Mouse (Mus musculus): ENCODE data around the gene Slc25a29. TPM values are rescaled to one million over a fixed set of nuclear protein-coding genes. Genes with fewer than 3 reads are reported as not detected.
"Not testable (repeated sequence)": the region's sequence is repeated elsewhere in the genome, so short reads cannot be mapped to it uniquely, and the experiment has no call there.

The Slc25a29 gene
- polyA plus RNA-seq, 1 experiment: 1.2 TPM

GRCm38 (mm10) chr12:108849488-108850022 is 13.9 kb upstream of the Slc25a29 start:
- Histone ChIP-seq H3K27ac (replicated peaks; ENCODE audit: low read depth, low read length) (no peak overlapping the region), H3K4me1 (ENCODE audit: control insufficient read depth, insufficient read depth, insufficient read length, low read length) (peaks cover 6% of the 10 kb centered on the region; the same call in 1 of the 2 replicates), H3K4me3 (ENCODE audit: insufficient read depth, low read depth, low read length) (no peak overlapping the region)

- H3K4me3 ChIP-seq (ENCODE audit: insufficient read depth, low read depth, low read length); H3K4me1 ChIP-seq (ENCODE audit: control insufficient read depth, insufficient read depth, insufficient read length, low read length); H3K27ac ChIP-seq (replicated peaks; ENCODE audit: low read depth, low read length): not testable (repeated sequence)
These were observed 12.3 kb upstream of the Slc25a29 start for GRCm38 (mm10) chr12:108848033-108848432.

- H3K27ac ChIP-seq (replicated peaks; ENCODE audit: low read depth, low read length): no peak overlapping the region
- peaks cover 1% of the 10 kb centered on the region for H3K4me1 ChIP-seq (ENCODE audit: control insufficient read depth, insufficient read depth, insufficient read length, low read length)
- no peak overlapping the region for H3K4me3 ChIP-seq (ENCODE audit: insufficient read depth, low read depth, low read length)
These were observed 7.0 kb upstream of the Slc25a29 start for GRCm38 (mm10) chr12:108842663-108843062.

GRCm38 (mm10) chr12:108841181-108841580 is 5.5 kb upstream of the Slc25a29 start:
- Histone ChIP-seq H3K27ac (replicated peaks; ENCODE audit: low read depth, low read length) (no peak overlapping the region), H3K4me3 (ENCODE audit: insufficient read depth, low read depth, low read length) (no peak overlapping the region), H3K4me1 (ENCODE audit: control insufficient read depth, insufficient read depth, insufficient read length, low read length) (peaks cover 13% of the 10 kb centered on the region)

DNA sequence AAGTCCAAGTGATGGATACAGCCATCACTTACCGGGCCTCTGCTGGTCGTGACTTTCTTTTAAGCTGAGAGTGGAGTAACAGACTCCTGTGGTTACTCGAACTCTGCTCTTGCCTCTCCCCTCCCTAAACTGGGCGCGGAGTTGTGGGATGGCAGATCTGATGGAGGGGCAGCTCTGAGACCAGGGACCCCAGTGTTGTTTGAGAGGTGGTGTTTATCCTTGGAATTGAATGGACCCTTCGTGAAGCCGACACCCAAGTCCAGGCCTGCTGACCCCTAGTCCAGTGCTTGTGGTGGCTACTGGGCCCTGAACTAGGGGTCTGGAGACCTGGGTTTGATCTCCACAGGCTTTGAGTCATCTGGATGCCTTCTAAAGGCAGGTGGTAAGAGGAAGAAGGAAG is 1.0 kb upstream of the Slc25a29 start:
- no peak overlapping the region; the same call in 1 of the 2 replicates for H3K27ac ChIP-seq (replicated peaks; ENCODE audit: low read depth, low read length)
- peaks cover 21% of the 10 kb centered on the region for H3K4me1 ChIP-seq (ENCODE audit: control insufficient read depth, insufficient read depth, insufficient read length, low read length)
- peak overlapping the region; percentile 64 for H3K4me3 ChIP-seq (ENCODE audit: insufficient read depth, low read depth, low read length)

- no peak overlapping the region for H3K27ac ChIP-seq (replicated peaks; ENCODE audit: low read depth, low read length)
These were observed 359 bp downstream of the Slc25a29 start for GRCm38 (mm10) chr12:108835208-108835839.

DNA sequence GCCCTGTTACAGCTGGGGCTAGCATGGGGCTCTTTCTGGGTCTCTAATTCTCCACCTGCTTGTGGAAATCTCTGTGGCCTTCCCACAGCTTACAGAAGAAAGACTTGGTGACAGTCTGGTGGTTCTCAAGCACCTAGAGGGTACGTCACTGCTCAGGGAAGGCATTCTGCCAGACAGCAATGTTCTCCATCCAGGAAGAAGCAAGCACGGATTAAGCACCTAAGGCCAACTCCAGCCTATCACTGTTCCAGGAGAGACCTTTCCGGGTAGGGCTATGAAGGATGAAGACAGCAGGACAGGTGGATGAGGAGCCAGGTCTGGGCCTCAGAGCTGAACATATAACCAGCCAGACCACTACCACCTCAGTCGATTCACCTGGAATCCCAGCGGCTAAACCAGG is 897 bp downstream of the Slc25a29 start:
- Histone ChIP-seq H3K27ac (replicated peaks; ENCODE audit: low read depth, low read length) (no peak overlapping the region), H3K4me1 (ENCODE audit: control insufficient read depth, insufficient read depth, insufficient read length, low read length) (peaks cover 21% of the 10 kb centered on the region), H3K4me3 (ENCODE audit: insufficient read depth, low read depth, low read length) (peak overlapping the region; percentile 66)

More at GRCm38 (mm10) chr12:108835208-108835839, 359 bp downstream of the Slc25a29 start:
- Histone ChIP-seq H3K4me1 (ENCODE audit: control insufficient read depth, insufficient read depth, insufficient read length, low read length) (peaks cover 21% of the 10 kb centered on the region), H3K4me3 (ENCODE audit: insufficient read depth, low read depth, low read length) (peak overlapping the region; percentile 66)

GRCm38 (mm10) chr12:108834337-108834736 is 1.3 kb downstream of the Slc25a29 start:
- no peak overlapping the region for H3K4me3 ChIP-seq (ENCODE audit: insufficient read depth, low read depth, low read length)
- H3K4me1 ChIP-seq (ENCODE audit: control insufficient read depth, insufficient read depth, insufficient read length, low read length): peaks cover 21% of the 10 kb centered on the region
- no peak overlapping the region for H3K27ac ChIP-seq (replicated peaks; ENCODE audit: low read depth, low read length)

- Histone ChIP-seq H3K4me3 (ENCODE audit: insufficient read depth, low read depth, low read length) (no peak overlapping the region), H3K4me1 (ENCODE audit: control insufficient read depth, insufficient read depth, insufficient read length, low read length) (peaks cover 21% of the 10 kb centered on the region), H3K27ac (replicated peaks; ENCODE audit: low read depth, low read length) (no peak overlapping the region)
These were observed 2.3 kb downstream of the Slc25a29 start for GRCm38 (mm10) chr12:108833408-108833807.

DNA sequence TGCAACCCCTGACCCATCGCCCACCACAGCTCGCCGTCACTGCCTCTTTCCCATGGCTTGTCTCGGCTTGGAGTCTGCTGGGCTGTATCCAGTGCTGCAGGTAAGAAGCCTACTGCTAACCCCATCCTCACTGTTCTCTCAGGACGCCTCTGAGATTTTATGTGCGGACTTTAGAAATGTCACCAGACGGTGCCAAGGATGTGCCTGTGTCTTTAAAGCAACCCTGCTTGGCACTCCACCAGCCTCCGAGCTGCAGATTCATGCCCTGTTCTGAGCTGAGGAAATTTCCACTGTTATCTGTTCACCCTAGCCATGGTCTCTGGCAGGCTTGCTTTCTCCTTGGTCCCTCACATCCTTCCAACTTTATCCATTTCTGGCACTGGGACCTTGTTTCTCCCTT is 2.8 kb downstream of the Slc25a29 start:
- Histone ChIP-seq H3K4me3 (ENCODE audit: insufficient read depth, low read depth, low read length) (no peak overlapping the region), H3K27ac (replicated peaks; ENCODE audit: low read depth, low read length) (no peak overlapping the region), H3K4me1 (ENCODE audit: control insufficient read depth, insufficient read depth, insufficient read length, low read length) (peaks cover 21% of the 10 kb centered on the region)

DNA sequence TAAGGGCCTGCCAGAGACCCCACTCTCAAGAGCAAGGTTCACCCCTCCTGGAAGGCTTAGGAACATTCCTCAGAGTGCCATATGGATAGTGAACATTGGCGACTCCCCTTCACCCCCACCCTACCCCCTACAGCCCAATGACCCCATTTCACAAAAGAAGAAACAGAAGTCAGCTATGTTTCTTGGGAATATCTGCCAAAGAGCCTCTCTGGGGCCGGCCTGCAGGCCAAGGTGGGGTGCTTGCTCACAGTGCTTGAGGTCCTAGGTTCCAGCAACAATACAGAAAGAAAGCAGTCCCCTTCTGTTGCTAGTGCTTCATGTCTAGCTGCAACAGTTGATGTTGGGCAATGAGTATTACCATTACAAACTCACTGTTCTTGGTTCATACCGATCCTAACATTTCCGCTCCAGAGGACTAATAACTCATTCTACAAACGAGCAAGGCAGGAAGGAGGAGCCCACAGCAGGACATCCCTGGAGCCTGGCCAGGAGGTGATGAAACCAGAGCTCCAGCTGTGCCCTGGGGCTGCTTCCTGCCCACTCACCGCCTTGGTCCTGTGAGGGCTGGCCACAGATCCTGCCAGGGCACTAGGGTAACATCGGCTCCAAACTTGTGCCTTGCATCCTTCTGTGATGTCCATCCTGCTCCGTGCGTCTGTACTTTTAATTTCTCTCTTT is 3.6 kb downstream of the Slc25a29 start:
- Histone ChIP-seq H3K4me3 (ENCODE audit: insufficient read depth, low read depth, low read length) (no peak overlapping the region), H3K4me1 (ENCODE audit: control insufficient read depth, insufficient read depth, insufficient read length, low read length) (peaks cover 14% of the 10 kb centered on the region), H3K27ac (replicated peaks; ENCODE audit: low read depth, low read length) (no peak overlapping the region)

- no peak overlapping the region for H3K4me3 ChIP-seq (ENCODE audit: insufficient read depth, low read depth, low read length)
- H3K27ac ChIP-seq (replicated peaks; ENCODE audit: low read depth, low read length): no peak overlapping the region
- H3K4me1 ChIP-seq (ENCODE audit: control insufficient read depth, insufficient read depth, insufficient read length, low read length): peaks cover 9% of the 10 kb centered on the region
These were observed 5.3 kb downstream of the Slc25a29 start for GRCm38 (mm10) chr12:108830358-108830757.

- H3K4me1 ChIP-seq (ENCODE audit: control insufficient read depth, insufficient read depth, insufficient read length, low read length): peaks cover 5% of the 10 kb centered on the region
- H3K27ac ChIP-seq (replicated peaks; ENCODE audit: low read depth, low read length): no peak overlapping the region
- H3K4me3 ChIP-seq (ENCODE audit: insufficient read depth, low read depth, low read length): no peak overlapping the region
These were observed 6.0 kb downstream of the Slc25a29 start for GRCm38 (mm10) chr12:108829636-108830035.

DNA sequence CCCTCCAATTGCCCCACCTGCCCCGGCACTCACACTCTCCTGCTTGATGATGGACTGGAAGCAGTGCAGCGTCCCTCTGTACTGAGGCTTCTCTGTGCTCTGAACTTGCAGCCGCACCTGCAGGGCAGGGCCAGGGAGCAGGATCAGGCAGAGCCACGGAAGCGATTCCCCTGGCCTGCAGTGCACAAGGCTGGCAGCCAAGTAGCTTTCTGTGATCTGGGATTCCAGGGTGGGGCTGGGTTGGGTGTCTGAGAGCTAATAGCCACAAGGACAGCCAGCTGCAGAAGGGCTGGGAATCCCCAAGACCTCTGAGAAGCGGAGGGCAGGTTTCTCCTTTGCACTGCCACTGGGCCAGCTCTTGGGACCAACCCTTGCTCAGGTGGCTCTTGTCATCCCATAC is 8.0 kb downstream of the Slc25a29 start:
- Histone ChIP-seq H3K27ac (replicated peaks; ENCODE audit: low read depth, low read length) (no peak overlapping the region), H3K4me1 (ENCODE audit: control insufficient read depth, insufficient read depth, insufficient read length, low read length) (peaks cover 2% of the 10 kb centered on the region; the same call in 1 of the 2 replicates), H3K4me3 (ENCODE audit: insufficient read depth, low read depth, low read length) (no peak overlapping the region)

DNA sequence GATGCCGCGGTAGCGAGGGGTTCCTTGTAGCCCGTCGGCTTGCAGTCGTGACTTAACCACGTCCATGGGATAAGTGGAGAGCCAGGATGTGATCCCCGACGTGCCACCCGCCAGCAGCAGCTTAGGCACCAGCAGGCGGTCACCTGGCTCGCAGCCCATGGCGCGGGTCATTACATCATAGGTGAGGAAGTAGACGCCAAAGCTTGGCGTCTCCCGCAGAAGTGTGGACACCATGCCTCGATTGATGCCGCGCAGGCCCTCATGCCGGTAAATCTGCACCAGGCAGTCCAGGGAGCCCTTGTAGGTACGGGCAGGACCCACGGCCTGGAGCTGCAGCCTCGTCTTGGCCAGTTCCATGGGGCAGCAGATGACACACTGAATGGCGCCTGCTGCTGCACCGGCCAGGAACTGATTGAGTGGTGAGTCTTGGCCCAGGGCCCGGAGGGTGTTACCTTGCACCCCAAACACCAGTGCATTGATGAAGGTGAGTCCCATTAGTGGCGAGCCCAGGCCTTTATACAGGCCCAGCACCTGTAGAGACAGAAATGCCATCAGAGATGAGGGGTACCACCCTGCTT is 8.6 kb downstream of the Slc25a29 start:
- peaks cover 2% of the 10 kb centered on the region; the same call in 1 of the 2 replicates for H3K4me1 ChIP-seq (ENCODE audit: control insufficient read depth, insufficient read depth, insufficient read length, low read length)
- H3K27ac ChIP-seq (replicated peaks; ENCODE audit: low read depth, low read length): no peak overlapping the region
- no peak overlapping the region for H3K4me3 ChIP-seq (ENCODE audit: insufficient read depth, low read depth, low read length)

Data from brown adipose tissue, adult 24 weeks (tissue).